Mouse (Mus musculus) lung, postnatal 0 days (tissue): ENCODE results near the gene Grin2b. TPM values are rescaled to one million over a fixed set of nuclear protein-coding genes. Genes with fewer than 3 reads are reported as not detected.
A peak's percentile ranks its signal among the peaks of the same experiment; 100 is the strongest.

Source experiments
- ATAC-seq: fragments of 200-750 bp; cut with Nextera tagmentation; 2 replicates; pipeline ENCODE4 v1.8.0; 2017; ENCODE audit warnings: moderate library complexity
- DNase-seq: peaks from one replicate; pipeline ENCODE4 v3.0.0-alpha.2; 2016; ENCODE audit warnings: low spot score
- H3K27ac ChIP-seq: fragments of 300-500 bp; sonication (generic); 2 replicates; pipeline ENCODE4 v1.5.1; 2014; ENCODE audit warnings: antibody characterized with exemption, mild to moderate bottlenecking, low read length, mixed read lengths
- H3K27me3 ChIP-seq: fragments of 300-500 bp; sonication (generic); replicated peaks from 2 replicates; pipeline ENCODE4 v1.6.1; 2014; ENCODE audit warnings: low read length, mixed read lengths; ENCODE audit not compliant: insufficient read depth
- H3K36me3 ChIP-seq: fragments of 300-500 bp; sonication (generic); 2 replicates; pipeline ENCODE4 v1.6.1; 2014; ENCODE audit warnings: low read length, mixed read lengths; ENCODE audit not compliant: insufficient read depth
- H3K4me1 ChIP-seq: fragments of 300-500 bp; sonication (generic); 2 replicates; pipeline ENCODE4 v1.6.1; 2014; ENCODE audit warnings: antibody characterized with exemption, low read depth, low read length, mixed read lengths; ENCODE audit not compliant: insufficient read depth
- H3K4me2 ChIP-seq: fragments of 300-500 bp; sonication (generic); replicated peaks from 2 replicates; pipeline ENCODE4 v1.6.1; 2014; ENCODE audit warnings: low read depth, mild to moderate bottlenecking, low read length, moderate library complexity, mixed read lengths
- H3K4me3 ChIP-seq: fragments of 300-500 bp; sonication (generic); 2 replicates; pipeline ENCODE4 v1.5.1; 2014; ENCODE audit warnings: low read depth, low read length
- H3K9ac ChIP-seq: fragments of 300-500 bp; sonication (generic); replicated peaks from 2 replicates; pipeline ENCODE4 v1.6.1; 2014; ENCODE audit warnings: low read depth, mild to moderate bottlenecking
- H3K9me3 ChIP-seq: fragments of 300-500 bp; sonication (generic); 2 replicates; pipeline ENCODE4 v1.6.1; 2016; ENCODE audit warnings: low read length, mixed read lengths
- CTCF ChIP-seq: IDR thresholded peaks from 2 replicates; pipeline ENCODE4 v1.5.1; 2016; ENCODE audit warnings: antibody characterized with exemption, mild to moderate bottlenecking
- EP300 ChIP-seq: IDR thresholded peaks from 2 replicates; pipeline ENCODE4 v1.6.1; 2016; ENCODE audit warnings: antibody characterized with exemption, mild to moderate bottlenecking, control low read depth
- WGBS: fragments of 180-500 bp; shearing (Covaris S2); extraction: QIAGEN DNeasy Blood & Tissue Kit; methylation state at CpG from one replicate; pipeline ENCODE4 v1.1.7; 2014; 5-methylcytosine and 5-hydroxymethylcytosine counted together
- polyA plus RNA-seq: library from polyadenylated mRNA; unstranded; fragments of >200 nt; fragmentation: Nextera tagmentation; extraction: Ambion mirVana; gene quantifications from 2 replicates; pipeline ENCODE4 v1.2.1, GENCODE M21; 2015

Grin2b gene
- polyA plus RNA-seq, 1 experiment from 2014 or later = 0.50 TPM

- H3K4me2 ChIP-seq = no peak overlapping the region
- H3K36me3 ChIP-seq = no peaks in the 10 kb centered on the region
- WGBS = 50% methylated on average over 13 of the region's 13 CpGs
- no peak overlapping the region for H3K9ac ChIP-seq
- H3K4me3 ChIP-seq = no peak overlapping the region
- no peaks in the 10 kb centered on the region for H3K9me3 ChIP-seq
- H3K4me1 ChIP-seq = no peaks in the 10 kb centered on the region
- no peaks in the 10 kb centered on the region for H3K27me3 ChIP-seq
- no peak overlapping the region for H3K27ac ChIP-seq
- no peak for TF ChIP-seq CTCF
- TF ChIP-seq EP300 = no peak
- no peak for DNase-seq
- no peak for ATAC-seq
Measured at GRCm38 (mm10) chr6:135798202-135798992, 374.9 kb downstream of the Grin2b start.

GRCm38 (mm10) chr6:135797371-135798033 lies 375.8 kb downstream of the Grin2b start:
- no peak overlapping the region for H3K27ac ChIP-seq
- WGBS = 76% methylated on average over 10 of the region's 10 CpGs
- TF ChIP-seq EP300 = no peak
- TF ChIP-seq CTCF = no peak

GRCm38 (mm10) chr6:135796911-135797310 lies 376.4 kb downstream of the Grin2b start:
- Histone ChIP-seq H3K4me3 (no peak overlapping the region), H3K36me3 (no peaks in the 10 kb centered on the region), H3K27ac (no peak overlapping the region), H3K9me3 (no peaks in the 10 kb centered on the region), H3K27me3 (no peaks in the 10 kb centered on the region), H3K4me1 (no peaks in the 10 kb centered on the region), H3K4me2 (no peak overlapping the region), H3K9ac (no peak overlapping the region)
- no peak for DNase-seq
- no peak for TF ChIP-seq CTCF
- no peak for TF ChIP-seq EP300
- 85% methylated on average over 4 of the region's 4 CpGs for WGBS
- no peak for ATAC-seq

More at GRCm38 (mm10) chr6:135797371-135798033, 375.8 kb downstream of the Grin2b start:
- Histone ChIP-seq H3K4me3 (no peak overlapping the region), H3K36me3 (no peaks in the 10 kb centered on the region), H3K4me1 (no peaks in the 10 kb centered on the region), H3K4me2 (no peak overlapping the region), H3K9me3 (no peaks in the 10 kb centered on the region), H3K27me3 (no peaks in the 10 kb centered on the region), H3K9ac (no peak overlapping the region)
- DNase-seq = no peak
- ATAC-seq = no peak

- no peaks in the 10 kb centered on the region for H3K36me3 ChIP-seq
- 89% methylated on average over 4 of the region's 4 CpGs for WGBS
- no peak for ATAC-seq
- no peak overlapping the region for H3K27ac ChIP-seq
- H3K9me3 ChIP-seq = no peaks in the 10 kb centered on the region
- TF ChIP-seq EP300 = no peak
- TF ChIP-seq CTCF = no peak
- H3K27me3 ChIP-seq = no peaks in the 10 kb centered on the region
- H3K4me2 ChIP-seq = no peak overlapping the region
- no peak for DNase-seq
- H3K4me3 ChIP-seq = no peak overlapping the region
- H3K9ac ChIP-seq = no peak overlapping the region
- H3K4me1 ChIP-seq = no peaks in the 10 kb centered on the region
Measured at GRCm38 (mm10) chr6:135791412-135791811, 381.9 kb downstream of the Grin2b start.

- H3K27me3 ChIP-seq = no peaks in the 10 kb centered on the region
- no peak overlapping the region for H3K9ac ChIP-seq
- no peak overlapping the region for H3K27ac ChIP-seq
- TF ChIP-seq EP300 (no peak), CTCF (no peak)
- no peaks in the 10 kb centered on the region for H3K36me3 ChIP-seq
- no peak overlapping the region for H3K4me3 ChIP-seq
- H3K4me1 ChIP-seq = no peaks in the 10 kb centered on the region
- no peaks in the 10 kb centered on the region for H3K9me3 ChIP-seq
- no peak overlapping the region for H3K4me2 ChIP-seq
- DNase-seq (peak; percentile 44), ATAC-seq (peak; percentile 35; the same call in 1 of the 2 replicates)
- WGBS = 58% methylated on average over 11 of the region's 11 CpGs
Measured at GRCm38 (mm10) chr6:135789603-135790170, 383.6 kb downstream of the Grin2b start.

GRCm38 (mm10) chr6:135774670-135775069 lies 398.6 kb downstream of the Grin2b start:
- Histone ChIP-seq H3K4me3 (no peak overlapping the region), H3K9ac (no peak overlapping the region), H3K27ac (no peak overlapping the region), H3K4me2 (no peak overlapping the region), H3K4me1 (no peaks in the 10 kb centered on the region), H3K9me3 (no peaks in the 10 kb centered on the region), H3K36me3 (no peaks in the 10 kb centered on the region), H3K27me3 (no peaks in the 10 kb centered on the region)
- TF ChIP-seq EP300 (no peak), CTCF (no peak)
- ATAC-seq (no peak), DNase-seq (no peak)
- 84% methylated on average over 2 of the region's 2 CpGs for WGBS
